Mouse (Mus musculus) megakaryocyte, embryonic 14.5 days (primary cell): ENCODE measurements around the gene Onecut3.

ENCODE experiments used
- FLI1 ChIP-seq: IDR thresholded peaks from 2 replicates; pipeline ENCODE4 v1.6.1; 2012; ENCODE audit warnings: low read length, inconsistent platforms, mixed read lengths
- GATA1 ChIP-seq: IDR thresholded peaks from 3 replicates; pipeline ENCODE4 v1.6.1; 2012; ENCODE audit warnings: mixed read lengths, low read length, inconsistent platforms, borderline replicate concordance

GRCm38 (mm10) chr10:80445898-80446601 is 48.6 kb upstream of the Onecut3 start:
- TF ChIP-seq GATA1 (no peak), FLI1 (no peak)
